Mouse (Mus musculus) limb, embryonic 11.5 days (tissue): ENCODE results near the gene St8sia1. TPM values are rescaled to one million over a fixed set of nuclear protein-coding genes. Genes with fewer than 3 reads are reported as not detected.

Source experiments
- ATAC-seq: fragments of 200-750 bp; cut with Nextera tagmentation; 2 replicates; pipeline ENCODE4 v1.8.0; 2017; ENCODE audit warnings: low read depth; ENCODE audit not compliant: insufficient number of reproducible peaks, low FRiP score, low TSS enrichment
- DNase-seq: peaks from one replicate; pipeline ENCODE4 v3.0.0-alpha.2; 2015; ENCODE audit warnings: low spot score
- H3K27ac ChIP-seq: fragments of 300-500 bp; sonication (generic); replicated peaks from 2 replicates; pipeline ENCODE4 v1.5.1; 2014; ENCODE audit warnings: low read depth, mild to moderate bottlenecking, low read length
- H3K27me3 ChIP-seq: fragments of 300-500 bp; sonication (generic); 2 replicates; pipeline ENCODE4 v1.6.1; 2014; ENCODE audit warnings: mild to moderate bottlenecking, low read length, mixed read lengths; ENCODE audit not compliant: control insufficient read depth, insufficient read depth
- H3K36me3 ChIP-seq: fragments of 300-500 bp; sonication (generic); 2 replicates; pipeline ENCODE4 v1.6.1; 2014; ENCODE audit warnings: mild to moderate bottlenecking, low read length, moderate library complexity, mixed read lengths; ENCODE audit not compliant: control insufficient read depth, insufficient read depth
- H3K4me1 ChIP-seq: fragments of 300-500 bp; sonication (generic); 2 replicates; pipeline ENCODE4 v1.6.1; 2014; ENCODE audit warnings: low read length, mixed read lengths; ENCODE audit not compliant: control insufficient read depth, insufficient read depth
- H3K4me2 ChIP-seq: fragments of 300-500 bp; sonication (generic); 2 replicates; pipeline ENCODE4 v1.6.1; 2014; ENCODE audit warnings: low read depth, mild to moderate bottlenecking, moderate library complexity; ENCODE audit not compliant: severe bottlenecking
- H3K4me3 ChIP-seq: fragments of 300-500 bp; sonication (generic); 2 replicates; pipeline ENCODE4 v1.5.1; 2014; ENCODE audit warnings: low read depth, low read length
- H3K9ac ChIP-seq: fragments of 300-500 bp; sonication (generic); 2 replicates; pipeline ENCODE4 v1.6.1; 2014; ENCODE audit warnings: mild to moderate bottlenecking, low read length
- H3K9me3 ChIP-seq: fragments of 300-500 bp; sonication (generic); 2 replicates; pipeline ENCODE4 v1.6.1; 2016; ENCODE audit warnings: low read length; ENCODE audit not compliant: control insufficient read depth
- WGBS: fragments of 180-500 bp; shearing (Covaris S2); extraction: QIAGEN DNeasy Blood & Tissue Kit; methylation state at CpG from one replicate; pipeline ENCODE4 v1.1.7; 2014; 5-methylcytosine and 5-hydroxymethylcytosine counted together
- polyA plus RNA-seq: library from polyadenylated mRNA; unstranded; fragments of >200 nt; fragmentation: Nextera tagmentation; extraction: Ambion mirVana; gene quantifications from 2 replicates; pipeline ENCODE4 v1.2.1, GENCODE M21; 2014

The St8sia1 gene
- polyA plus RNA-seq, 1 experiment from 2014 or later: 0.67 TPM

GRCm38 (mm10) chr6:142890321-142890720, 73.9 kb downstream of the St8sia1 start:
- no peak overlapping the region for H3K9ac ChIP-seq
- H3K9me3 ChIP-seq: no peaks in the 10 kb centered on the region
- H3K4me2 ChIP-seq: no peak overlapping the region
- H3K36me3 ChIP-seq: no peaks in the 10 kb centered on the region
- no peak for DNase-seq
- no peaks in the 10 kb centered on the region for H3K27me3 ChIP-seq
- no peak for ATAC-seq
- 90% methylated on average over 6 of the region's 6 CpGs for WGBS
- no peaks in the 10 kb centered on the region for H3K4me1 ChIP-seq
- no peak overlapping the region for H3K4me3 ChIP-seq
- no peak overlapping the region for H3K27ac ChIP-seq

DNA sequence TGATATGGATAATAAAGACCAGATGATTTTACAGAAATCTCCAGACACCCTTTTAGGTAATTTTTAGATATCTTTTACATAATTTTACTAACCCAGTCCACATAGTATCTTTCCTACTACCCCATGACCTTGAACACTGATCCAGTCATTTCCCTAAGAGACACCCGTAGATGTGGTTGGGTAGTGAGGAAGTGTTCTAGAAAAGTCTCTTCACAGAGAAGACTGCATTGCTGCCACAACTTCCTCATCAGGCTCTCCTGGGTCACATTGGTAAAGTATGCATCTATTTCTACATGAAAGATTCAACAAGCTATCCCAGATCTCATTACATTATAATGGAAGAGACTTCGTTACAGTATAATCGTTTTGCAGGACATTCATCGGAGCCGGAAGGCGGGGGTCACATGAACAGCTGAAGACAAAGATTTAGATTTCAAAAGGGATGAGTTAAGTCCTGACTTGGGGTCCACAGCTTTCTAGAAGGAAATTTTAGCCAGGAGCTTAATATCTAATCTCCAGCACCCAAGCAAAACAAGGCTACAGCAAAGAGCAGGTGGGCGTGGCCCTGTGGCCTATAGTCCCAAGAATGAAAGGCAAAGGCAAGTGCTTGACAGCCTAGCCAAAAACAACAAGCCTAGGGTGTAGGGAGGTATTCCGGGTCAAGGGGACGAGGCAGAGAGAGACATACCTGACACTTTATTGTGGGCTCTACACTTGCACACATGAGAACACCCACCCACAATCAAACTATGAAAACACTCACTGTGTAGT, 75.1 kb downstream of the St8sia1 start:
- H3K4me2 ChIP-seq: no peak overlapping the region
- 93% methylated on average over 9 of the region's 9 CpGs for WGBS

GRCm38 (mm10) chr6:142888346-142888745, 75.9 kb downstream of the St8sia1 start:
- Histone ChIP-seq H3K27me3 (no peaks in the 10 kb centered on the region), H3K9me3 (no peaks in the 10 kb centered on the region), H3K4me1 (no peaks in the 10 kb centered on the region), H3K36me3 (no peaks in the 10 kb centered on the region), H3K9ac (no peak overlapping the region), H3K4me3 (no peak overlapping the region), H3K27ac (no peak overlapping the region), H3K4me2 (no peak overlapping the region)
- WGBS: 81% methylated on average over 6 of the region's 6 CpGs
- ATAC-seq: no peak
- no peak for DNase-seq

More for the DNA sequence above, 75.1 kb downstream of the St8sia1 start:
- H3K4me3 ChIP-seq: no peak overlapping the region
- no peak for DNase-seq
- no peak for ATAC-seq
- no peaks in the 10 kb centered on the region for H3K4me1 ChIP-seq
- no peak overlapping the region for H3K9ac ChIP-seq
- H3K27ac ChIP-seq: no peak overlapping the region
- H3K36me3 ChIP-seq: no peaks in the 10 kb centered on the region
- H3K9me3 ChIP-seq: no peaks in the 10 kb centered on the region
- H3K27me3 ChIP-seq: no peaks in the 10 kb centered on the region

DNA sequence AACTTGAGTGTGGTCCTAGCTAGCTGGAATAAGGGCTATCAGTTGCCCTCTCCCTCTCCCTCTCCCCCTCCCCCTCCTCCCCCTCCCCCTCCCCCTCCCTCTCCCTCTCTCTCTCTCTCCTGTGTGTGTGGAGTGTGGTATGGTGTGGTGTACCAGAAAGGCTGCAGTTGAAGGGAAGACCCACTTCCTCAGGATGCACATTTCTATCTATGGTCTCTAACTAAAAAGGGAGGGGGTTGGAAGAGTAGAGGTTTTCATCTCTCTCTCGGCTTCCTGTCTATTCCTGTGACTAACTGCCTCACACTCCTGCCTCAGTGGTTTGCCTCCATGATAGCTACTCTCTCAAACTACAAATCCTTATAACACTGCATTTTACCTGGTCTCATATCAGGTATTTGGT, 76.9 kb downstream of the St8sia1 start:
- Histone ChIP-seq H3K9ac (no peak overlapping the region), H3K4me3 (no peak overlapping the region), H3K27me3 (no peaks in the 10 kb centered on the region), H3K27ac (no peak overlapping the region), H3K4me1 (no peaks in the 10 kb centered on the region), H3K4me2 (no peak overlapping the region), H3K36me3 (no peaks in the 10 kb centered on the region), H3K9me3 (no peaks in the 10 kb centered on the region)
- ATAC-seq: no peak
- WGBS: 94% methylated on average over 1 of the region's 1 CpGs
- DNase-seq: no peak

- Histone ChIP-seq H3K4me1 (no peaks in the 10 kb centered on the region), H3K4me3 (no peak overlapping the region), H3K4me2 (no peak overlapping the region), H3K27me3 (no peaks in the 10 kb centered on the region), H3K27ac (no peak overlapping the region), H3K36me3 (no peaks in the 10 kb centered on the region), H3K9me3 (no peaks in the 10 kb centered on the region), H3K9ac (no peak overlapping the region)
- 86% methylated on average over 11 of the region's 11 CpGs for WGBS
- ATAC-seq (no peak), DNase-seq (no peak)
Measured at GRCm38 (mm10) chr6:142885364-142886154, 78.7 kb downstream of the St8sia1 start.

DNA sequence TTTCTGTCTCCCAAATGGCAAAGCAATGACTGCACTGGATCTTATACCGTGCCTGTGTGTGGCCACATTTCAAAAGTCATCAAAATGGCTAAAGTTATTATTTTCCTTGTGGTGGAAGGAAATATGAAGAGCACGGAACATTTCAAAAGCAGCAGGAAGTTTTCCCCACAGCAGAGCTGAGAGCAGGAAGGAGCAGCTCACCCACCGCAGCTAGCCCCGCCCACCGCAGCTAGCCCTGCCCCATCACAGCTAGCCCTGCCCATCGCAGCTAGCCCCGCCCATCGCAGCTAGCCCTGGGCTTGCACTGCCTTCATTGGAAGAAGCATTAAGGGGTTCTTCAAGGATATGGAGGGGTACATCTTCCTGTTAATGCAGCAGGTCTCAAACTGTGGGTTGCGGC, 80.1 kb downstream of the St8sia1 start:
- Histone ChIP-seq H3K4me3 (no peak overlapping the region), H3K27ac (no peak overlapping the region), H3K9me3 (no peaks in the 10 kb centered on the region), H3K4me1 (peaks cover 3% of the 10 kb centered on the region), H3K4me2 (no peak overlapping the region), H3K36me3 (no peaks in the 10 kb centered on the region), H3K27me3 (no peaks in the 10 kb centered on the region), H3K9ac (no peak overlapping the region)
- ATAC-seq: no peak
- WGBS: 60% methylated on average over 9 of the region's 9 CpGs
- no peak for DNase-seq

DNA sequence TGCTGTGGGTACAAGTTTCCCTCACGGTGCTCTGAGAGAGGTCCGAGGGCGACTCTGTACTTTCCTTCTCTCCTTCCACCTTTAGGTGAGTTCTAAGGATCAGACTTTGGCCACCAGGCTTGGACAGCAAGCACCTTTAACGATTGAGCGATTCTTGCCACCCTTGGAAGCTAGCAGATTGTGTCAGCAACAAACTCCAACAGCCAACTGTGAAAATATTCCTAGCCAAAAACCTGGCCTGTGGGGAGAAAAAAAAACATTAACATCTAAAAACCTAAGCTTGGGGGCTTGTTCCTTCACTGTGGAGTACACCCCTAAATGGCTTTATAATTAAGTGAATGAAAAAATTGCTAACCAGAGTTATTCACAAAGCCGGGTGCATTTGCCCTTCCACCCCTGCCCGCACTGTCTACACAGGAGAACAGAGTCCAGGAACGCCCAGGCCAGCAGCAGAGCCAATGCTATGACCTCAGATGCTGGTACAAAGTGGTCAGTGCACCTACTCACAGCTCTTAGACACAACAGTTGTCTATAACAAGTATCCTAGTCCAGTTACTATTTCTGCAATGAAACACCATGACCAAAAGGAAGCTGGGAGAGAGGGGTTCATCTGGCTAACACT, 83.3 kb downstream of the St8sia1 start:
- peaks cover 13% of the 10 kb centered on the region for H3K4me1 ChIP-seq
- H3K4me3 ChIP-seq: no peak overlapping the region
- H3K36me3 ChIP-seq: no peaks in the 10 kb centered on the region
- ATAC-seq (no peak), DNase-seq (no peak)
- no peaks in the 10 kb centered on the region for H3K9me3 ChIP-seq
- H3K9ac ChIP-seq: no peak overlapping the region
- no peak overlapping the region for H3K4me2 ChIP-seq
- no peak overlapping the region for H3K27ac ChIP-seq
- H3K27me3 ChIP-seq: no peaks in the 10 kb centered on the region
- 91% methylated on average over 8 of the region's 8 CpGs for WGBS

DNA sequence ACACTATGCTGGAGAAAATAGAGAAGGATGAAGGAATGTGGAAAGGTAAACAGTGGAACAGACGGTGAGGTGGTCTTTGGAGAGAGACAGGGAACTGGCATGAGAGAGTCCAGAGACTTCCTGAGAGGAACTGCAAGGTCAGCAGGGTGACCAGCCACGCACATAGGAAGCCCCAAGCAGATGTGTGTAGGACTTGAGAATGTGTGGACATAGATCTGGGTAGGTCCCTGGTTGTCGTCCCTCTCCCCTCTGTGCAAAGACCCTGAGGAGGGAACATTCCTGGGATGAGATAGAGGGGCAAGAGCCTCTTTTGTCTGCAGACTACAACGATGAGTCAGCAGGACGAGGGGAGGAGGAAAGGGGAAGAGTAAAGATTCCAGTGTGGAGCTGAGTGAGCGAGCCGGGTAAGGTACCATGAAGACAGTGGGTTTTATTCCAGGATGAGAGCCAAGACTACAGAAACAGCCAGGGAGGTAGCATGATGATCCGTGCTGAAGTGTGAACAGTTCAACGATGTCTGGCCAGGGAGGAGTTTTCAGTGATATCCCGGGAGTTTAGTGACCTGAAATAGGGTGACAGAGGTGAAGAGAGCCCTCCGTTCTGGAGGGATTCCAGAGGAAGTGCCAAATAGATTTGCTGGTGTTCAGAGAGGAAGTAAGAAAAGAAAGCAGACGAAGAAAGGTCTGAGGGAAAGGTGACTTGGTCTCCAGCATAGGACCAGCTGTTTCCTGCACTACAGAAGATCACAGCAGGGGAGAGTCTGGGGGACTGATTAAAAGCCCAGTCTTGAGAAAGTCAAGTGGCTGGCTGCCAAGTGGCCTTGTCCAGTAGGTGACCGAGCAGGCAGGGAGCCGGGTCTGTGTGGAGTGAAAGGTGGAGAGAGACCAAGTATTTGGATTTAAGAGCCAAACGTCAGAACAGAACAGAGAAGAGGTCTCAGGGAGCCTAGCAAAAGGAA, 85.2 kb downstream of the St8sia1 start:
- H3K9me3 ChIP-seq: no peaks in the 10 kb centered on the region
- ATAC-seq: no peak
- H3K4me1 ChIP-seq: peaks cover 13% of the 10 kb centered on the region
- 44% methylated on average over 15 of the region's 15 CpGs for WGBS
- no peaks in the 10 kb centered on the region for H3K36me3 ChIP-seq
- H3K9ac ChIP-seq: no peak overlapping the region
- H3K4me2 ChIP-seq: no peak overlapping the region
- no peak overlapping the region for H3K4me3 ChIP-seq
- H3K27ac ChIP-seq: no peak overlapping the region
- H3K27me3 ChIP-seq: no peaks in the 10 kb centered on the region
- DNase-seq: peak; percentile 51
